Mouse (Mus musculus): ENCODE data around the gene Prrx2. TPM values are rescaled to one million over a fixed set of nuclear protein-coding genes. Genes with fewer than 3 reads are reported as not detected.
"Not testable (repeated sequence)": the region's sequence is repeated elsewhere in the genome, so short reads cannot be mapped to it uniquely, and the experiment has no call there.

The Prrx2 gene
- polyA plus RNA-seq, 1 experiment from 2014 or later = 73.9 TPM

GRCm38 (mm10) chr2:30927151-30927781, 92.5 kb downstream of the Prrx2 start:
- H3K9me3 ChIP-seq = no peaks in the 10 kb centered on the region
- WGBS = 37% methylated on average over 9 of the region's 9 CpGs
- H3K27me3 ChIP-seq (ENCODE audit: insufficient read depth, poor library complexity, severe bottlenecking) = 0 out of 2 replicates have a peak, but pooled peaks cover 3% of the 10 kb centered on the region
- peak overlapping the region; percentile 80 for H3K27ac ChIP-seq
- DNase-seq (ENCODE audit: low spot score) = no peak
- 0 out of 2 replicates have a peak overlapping the region, but pooled peaks have one; percentile 6 for H3K4me3 ChIP-seq
- H3K4me1 ChIP-seq = peaks cover 39% of the 10 kb centered on the region
- H3K36me3 ChIP-seq = no peaks in the 10 kb centered on the region

DNA sequence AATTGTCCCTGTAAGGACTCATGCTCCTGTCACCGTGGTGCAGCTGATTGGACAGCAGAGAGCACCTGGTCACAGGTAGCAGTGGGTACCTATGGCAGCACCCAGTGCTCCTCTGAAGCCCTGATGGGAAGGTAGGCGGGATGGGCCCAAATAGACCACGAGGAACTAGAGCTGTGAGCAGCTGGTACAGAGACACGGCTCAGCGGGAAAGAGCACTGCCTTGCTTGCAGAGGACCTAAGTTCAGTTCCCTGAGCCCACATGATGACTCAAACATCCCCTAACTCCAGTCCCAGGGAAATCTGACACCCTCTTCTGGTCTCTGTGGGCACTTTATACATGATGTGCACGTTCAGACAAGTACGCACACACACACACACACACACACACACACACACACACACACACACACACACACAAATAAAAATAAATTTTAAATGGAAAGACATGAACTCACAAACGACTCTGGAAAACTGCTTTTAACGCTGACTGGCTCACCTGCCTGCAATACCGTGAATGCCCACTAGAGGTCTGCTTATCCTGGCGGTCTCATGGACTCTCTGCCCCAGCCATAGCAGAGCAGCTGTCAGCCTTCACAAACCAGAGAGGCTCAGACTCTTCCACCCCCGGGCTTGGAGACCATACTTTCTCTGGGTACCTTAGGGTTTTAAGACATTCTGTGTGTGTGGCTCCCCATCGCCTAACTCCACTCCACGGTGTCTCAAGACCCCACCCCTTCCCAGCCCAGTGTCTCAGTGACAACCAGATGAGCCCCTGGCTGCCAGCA, 93.3 kb downstream of the Prrx2 start:
- 0 out of 2 replicates have a peak, but pooled peaks cover 3% of the 10 kb centered on the region for H3K27me3 ChIP-seq (ENCODE audit: insufficient read depth, poor library complexity, severe bottlenecking)
- H3K4me1 ChIP-seq = peaks cover 39% of the 10 kb centered on the region
- H3K4me3 ChIP-seq = no peak overlapping the region
- H3K27ac ChIP-seq = peak overlapping the region; percentile 80
- H3K9me3 ChIP-seq = no peaks in the 10 kb centered on the region
- WGBS = 27% methylated on average over 14 of the region's 14 CpGs
- peak; percentile 87 for DNase-seq (ENCODE audit: low spot score)
- no peaks in the 10 kb centered on the region for H3K36me3 ChIP-seq

DNA sequence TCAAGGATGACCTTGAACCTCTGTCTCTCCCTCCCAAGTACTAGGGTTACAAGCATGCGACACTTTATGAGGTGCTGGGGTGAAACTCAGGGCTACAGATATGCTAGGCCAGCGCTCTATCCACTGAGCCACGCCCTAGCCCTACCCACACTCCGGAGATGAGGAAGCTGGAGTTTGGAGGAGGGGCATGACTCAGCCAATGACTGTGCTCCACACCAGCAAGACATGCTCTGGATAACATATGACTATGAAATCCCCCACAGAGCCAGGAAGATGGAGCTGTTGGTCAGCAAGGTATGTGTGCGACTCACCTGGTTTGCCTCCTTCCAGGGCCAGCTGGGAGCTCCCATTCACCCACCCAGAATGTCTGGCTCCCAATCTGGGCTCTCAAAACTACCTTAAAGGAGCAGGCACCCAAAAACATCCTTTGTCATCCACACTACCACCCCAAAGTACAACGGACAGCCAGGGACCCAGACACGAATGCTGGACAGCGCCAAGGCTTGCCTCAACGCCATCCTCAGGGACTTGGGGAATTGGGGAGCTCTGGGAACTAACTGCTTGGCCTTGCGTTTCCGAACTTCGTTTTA, 94.2 kb downstream of the Prrx2 start:
- DNase-seq (ENCODE audit: low spot score) = no peak
- Histone ChIP-seq H3K36me3 (no peaks in the 10 kb centered on the region), H3K4me1 (peaks cover 39% of the 10 kb centered on the region), H3K4me3 (peak overlapping the region; percentile 51), H3K27me3 (ENCODE audit: insufficient read depth, poor library complexity, severe bottlenecking) (0 out of 2 replicates have a peak, but pooled peaks cover 3% of the 10 kb centered on the region), H3K9me3 (no peaks in the 10 kb centered on the region), H3K27ac (peak overlapping the region; percentile 56)
- WGBS = 29% methylated on average over 12 of the region's 12 CpGs

DNA sequence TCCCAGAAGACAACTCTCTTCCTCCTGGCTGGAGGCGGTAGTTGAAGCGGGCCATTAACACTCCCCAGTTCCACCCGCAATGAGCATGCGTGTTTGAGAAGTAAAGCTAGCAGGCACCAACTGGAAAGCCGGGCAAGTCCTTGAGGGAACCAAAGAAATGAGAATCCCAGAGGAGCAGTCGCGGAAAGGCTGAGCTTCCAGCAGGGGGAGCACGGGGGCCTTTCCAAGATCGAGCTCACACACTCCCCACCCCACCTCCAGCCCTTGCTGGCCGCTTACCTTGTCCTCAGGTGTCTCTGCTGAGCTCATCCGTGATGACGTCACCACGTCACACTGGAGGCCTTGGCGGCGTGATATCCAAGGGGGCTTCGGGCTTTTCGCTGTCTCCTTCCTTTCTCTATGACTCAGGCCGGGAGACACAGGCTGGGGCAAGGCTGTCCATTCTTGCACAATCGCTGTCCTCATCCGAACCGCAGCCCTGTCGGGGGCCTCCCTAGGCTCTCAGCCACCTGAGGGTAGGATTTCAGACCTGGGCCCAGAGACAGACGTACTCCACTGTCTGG, 94.8 kb downstream of the Prrx2 start, which contains the start of gene Ptges:
Ptges (minus strand) TSS at position 381 of the 563 bp plus-strand sequence.
- WGBS = 2% methylated on average over 23 of the region's 23 CpGs
- Histone ChIP-seq H3K4me1 (peaks cover 39% of the 10 kb centered on the region), H3K9me3 (no peaks in the 10 kb centered on the region), H3K27me3 (ENCODE audit: insufficient read depth, poor library complexity, severe bottlenecking) (0 out of 2 replicates have a peak, but pooled peaks cover 3% of the 10 kb centered on the region), H3K27ac (peak within 1 kb of the TSS; percentile 56), H3K4me3 (peak within 1 kb of the TSS; percentile 51), H3K36me3 (no peaks in the 10 kb centered on the region)
- peak; percentile 85 for DNase-seq (ENCODE audit: low spot score)

GRCm38 (mm10) chr2:30930846-30931245, 96.1 kb downstream of the Prrx2 start:
- 75% methylated on average over 2 of the region's 2 CpGs for WGBS
- peaks cover 35% of the 10 kb centered on the region for H3K4me1 ChIP-seq
- not testable (repeated sequence) for H3K27me3 ChIP-seq (ENCODE audit: insufficient read depth, poor library complexity, severe bottlenecking); H3K36me3 ChIP-seq; H3K9me3 ChIP-seq; DNase-seq (ENCODE audit: low spot score); H3K27ac ChIP-seq; H3K4me3 ChIP-seq

Other genes starting within 250 kb of the Prrx2 start
- gene Cstad, start 239.9 kb upstream of the Prrx2 start, polyA plus RNA-seq (2016; fragmentation: Nextera tagmentation; extraction: Ambion mirVana) = 1.2 and 1.4 TPM in 2 replicates
- gene 1700001O22Rik, start 31.3 kb upstream of the Prrx2 start, polyA plus RNA-seq (2016; fragmentation: Nextera tagmentation; extraction: Ambion mirVana) = 1.3 and 1.8 TPM in 2 replicates
- 102 and 116 TPM in 2 replicates for gene Ntmt1, start 27.1 kb upstream of the Prrx2 start, polyA plus RNA-seq (2016; fragmentation: Nextera tagmentation; extraction: Ambion mirVana)
- gene Asb6, start 4.6 kb upstream of the Prrx2 start, polyA plus RNA-seq (2016; fragmentation: Nextera tagmentation; extraction: Ambion mirVana) = 31.3 and 40.1 TPM in 2 replicates
- 4.2 and 6.1 TPM in 2 replicates for gene Ptges, start 94.9 kb downstream of the Prrx2 start, polyA plus RNA-seq (2016; fragmentation: Nextera tagmentation; extraction: Ambion mirVana)
- gene Tor1b, start 118.0 kb downstream of the Prrx2 start, polyA plus RNA-seq (2016; fragmentation: Nextera tagmentation; extraction: Ambion mirVana) = 24.6 and 25.4 TPM in 2 replicates
- 65.1 and 80.5 TPM in 2 replicates for gene Tor1a, start 133.0 kb downstream of the Prrx2 start, polyA plus RNA-seq (2016; fragmentation: Nextera tagmentation; extraction: Ambion mirVana)
- 36.9 and 42.6 TPM in 2 replicates for gene BC005624, start 147.2 kb downstream of the Prrx2 start, polyA plus RNA-seq (2016; fragmentation: Nextera tagmentation; extraction: Ambion mirVana)
- gene Usp20, start 147.3 kb downstream of the Prrx2 start, polyA plus RNA-seq (2016; fragmentation: Nextera tagmentation; extraction: Ambion mirVana) = 15.7 and 21.5 TPM in 2 replicates

Measured in heart, embryonic 10.5 days (tissue).